Mouse (Mus musculus) MN1 (cell line): ENCODE measurements around the gene Srgap3.
"Not testable (repeated sequence)": the region's sequence is repeated elsewhere in the genome, so short reads cannot be mapped to it uniquely, and the experiment has no call there.

Source experiments
- DNase-seq: peaks from one replicate; pipeline ENCODE4 v3.0.0-alpha.2; 2016; ENCODE audit warnings: low spot score

Srgap3 gene

GRCm38 (mm10) chr6:112861351-112862297 is 85.4 kb downstream of the Srgap3 start:
- DNase-seq = no peak

DNA sequence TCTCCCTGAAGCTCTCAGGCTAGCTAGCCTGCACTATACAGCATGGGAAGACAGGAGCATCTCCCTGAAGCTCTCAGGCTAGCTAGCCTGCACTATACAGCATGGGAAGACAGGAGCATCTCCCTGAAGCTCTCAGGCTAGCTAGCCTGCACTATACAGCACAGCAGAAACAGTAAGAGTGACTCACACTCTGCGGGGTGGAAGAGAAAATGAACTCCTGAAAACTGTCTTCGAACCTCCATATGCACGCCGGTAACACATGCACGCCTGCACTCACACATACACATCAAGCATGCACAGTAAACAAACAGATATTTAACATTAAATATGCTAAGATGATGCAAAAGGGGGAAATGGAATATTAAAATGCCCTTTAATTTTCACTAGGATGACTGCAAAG is 86.8 kb downstream of the Srgap3 start:
- DNase-seq = not testable (repeated sequence)

GRCm38 (mm10) chr6:112857057-112857456 is 90.0 kb downstream of the Srgap3 start:
- no peak for DNase-seq

DNA sequence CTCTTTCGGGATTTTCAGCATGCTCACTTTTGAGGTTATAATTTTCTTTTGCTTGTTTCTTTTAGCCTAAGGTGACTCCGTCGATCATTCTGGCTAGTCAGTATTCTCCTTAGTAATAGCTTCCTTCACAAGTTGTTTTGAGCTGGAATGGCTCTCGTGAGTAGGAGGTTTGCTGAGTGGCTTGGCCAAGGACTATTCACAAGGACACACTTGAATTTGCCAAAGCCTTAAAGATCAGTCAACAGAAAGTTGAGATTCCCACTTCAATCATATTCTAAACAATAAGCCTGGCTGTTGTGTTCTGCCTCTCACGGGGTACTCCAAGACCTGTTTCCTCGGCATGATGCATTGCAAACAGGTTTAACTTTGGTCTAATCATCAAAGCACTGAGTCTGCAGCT is 91.9 kb downstream of the Srgap3 start:
- no peak for DNase-seq

GRCm38 (mm10) chr6:112852261-112853235 is 94.5 kb downstream of the Srgap3 start:
- DNase-seq = no peak

- DNase-seq = peak; percentile 40
These were observed 96.3 kb downstream of the Srgap3 start for GRCm38 (mm10) chr6:112850745-112851144.

- no peak for DNase-seq
These were observed 98.4 kb downstream of the Srgap3 start for GRCm38 (mm10) chr6:112848629-112849180.

DNA sequence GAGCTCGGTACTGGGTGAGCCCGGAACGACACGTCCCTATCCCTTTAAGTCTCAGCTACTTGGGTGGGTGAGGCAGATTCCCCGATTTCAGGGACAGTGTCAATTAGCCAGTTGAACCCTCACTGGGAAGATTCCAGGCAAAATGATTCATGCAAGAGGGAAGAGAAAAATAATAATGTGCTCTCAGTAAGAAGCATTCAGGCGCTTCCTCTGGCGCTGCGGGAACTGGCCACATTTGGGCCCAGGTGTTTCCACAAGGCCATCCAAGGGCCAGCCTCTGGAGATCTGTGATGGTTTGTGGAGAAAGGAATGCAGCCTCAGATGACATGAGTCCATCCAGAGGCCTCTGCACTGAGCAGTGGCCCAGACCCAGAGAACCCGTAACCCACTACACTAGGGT is 100.2 kb downstream of the Srgap3 start:
- DNase-seq = no peak

GRCm38 (mm10) chr6:112842426-112842825 is 104.6 kb downstream of the Srgap3 start:
- no peak for DNase-seq

DNA sequence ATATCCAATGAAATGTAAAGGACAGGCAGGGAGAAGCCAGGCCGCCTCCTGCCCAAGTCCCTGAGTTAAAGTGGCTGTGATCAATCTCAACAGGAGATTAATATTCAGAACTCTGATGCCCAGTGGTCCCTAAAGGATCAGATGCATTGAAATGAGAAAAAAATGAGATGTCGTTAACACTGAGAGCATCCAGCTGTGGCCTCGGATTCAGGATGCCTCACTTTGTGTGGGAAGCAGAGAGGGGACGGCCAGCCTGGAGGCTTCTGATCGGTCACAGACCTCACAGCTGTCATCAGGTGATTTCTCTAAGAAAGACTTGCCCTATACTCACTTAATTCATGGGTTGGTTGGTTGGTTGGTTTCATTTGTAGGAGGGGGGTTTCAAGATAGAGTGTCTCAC is 106.7 kb downstream of the Srgap3 start:
- DNase-seq = no peak

DNA sequence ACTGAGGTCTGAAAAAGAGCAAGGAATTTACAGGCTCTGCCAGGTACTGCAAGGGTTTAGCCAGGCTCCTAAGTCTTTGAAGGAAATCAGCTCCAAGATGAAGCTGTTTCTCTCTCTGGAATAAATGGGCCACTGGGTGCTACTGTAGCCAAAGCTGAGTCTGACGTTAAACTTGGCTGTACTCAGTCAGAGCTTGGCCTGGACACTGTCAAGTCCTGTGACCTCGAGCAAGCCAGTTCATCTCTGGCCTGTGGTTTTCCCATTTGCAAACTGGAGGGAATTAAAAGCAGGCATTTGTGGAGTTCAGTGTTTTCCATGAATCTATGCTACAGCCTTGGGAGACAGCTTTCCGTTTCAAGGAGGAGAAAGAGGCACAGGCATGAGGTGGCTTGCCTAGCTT is 107.7 kb downstream of the Srgap3 start:
- DNase-seq = peak; percentile 20

- DNase-seq = peak; percentile 63
These were observed 108.2 kb downstream of the Srgap3 start for GRCm38 (mm10) chr6:112838879-112839278.

- no peak for DNase-seq
These were observed 110.4 kb downstream of the Srgap3 start for GRCm38 (mm10) chr6:112836712-112837111.

DNA sequence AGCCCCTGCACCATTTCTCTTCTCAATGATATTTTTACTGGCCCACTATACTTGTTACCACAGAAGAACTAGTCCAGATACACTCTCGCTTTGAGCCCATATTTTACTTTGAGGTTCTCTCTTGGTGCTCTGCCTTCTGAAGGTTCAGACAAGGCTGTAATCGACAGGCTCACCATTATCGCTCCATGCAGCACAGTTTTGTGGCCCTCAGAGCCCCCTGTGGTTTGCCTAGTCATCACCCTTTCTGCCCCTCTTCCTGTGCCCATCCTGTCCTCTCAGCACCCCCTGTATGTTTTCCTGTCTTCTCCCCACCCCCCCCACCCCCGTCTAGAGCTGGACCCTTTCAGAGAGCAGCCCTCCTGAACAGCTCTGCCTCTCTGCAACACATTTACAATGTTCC is 111.7 kb downstream of the Srgap3 start:
- DNase-seq = no peak

DNA sequence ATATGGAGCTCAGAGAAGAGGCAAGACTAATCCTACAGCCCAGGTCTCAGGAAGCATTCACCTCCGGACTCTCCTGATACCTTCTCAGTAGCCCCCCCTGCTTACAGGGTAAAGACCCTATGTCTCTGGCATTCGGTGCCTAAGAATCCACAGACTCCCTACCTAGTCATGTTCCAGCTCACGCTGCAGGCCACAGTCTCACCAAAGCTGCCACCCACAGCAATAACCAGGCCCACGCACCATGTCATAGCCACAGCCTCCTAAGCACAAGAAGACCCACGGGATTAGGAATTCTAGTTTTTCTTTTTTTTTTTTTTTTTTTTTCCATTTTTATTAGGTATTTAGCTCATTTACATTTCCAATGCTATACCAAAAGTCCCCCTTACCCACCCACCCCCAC is 112.6 kb downstream of the Srgap3 start:
- DNase-seq = no peak

- peak; percentile 15 for DNase-seq
These were observed 113.3 kb downstream of the Srgap3 start for GRCm38 (mm10) chr6:112833763-112834162.

DNA sequence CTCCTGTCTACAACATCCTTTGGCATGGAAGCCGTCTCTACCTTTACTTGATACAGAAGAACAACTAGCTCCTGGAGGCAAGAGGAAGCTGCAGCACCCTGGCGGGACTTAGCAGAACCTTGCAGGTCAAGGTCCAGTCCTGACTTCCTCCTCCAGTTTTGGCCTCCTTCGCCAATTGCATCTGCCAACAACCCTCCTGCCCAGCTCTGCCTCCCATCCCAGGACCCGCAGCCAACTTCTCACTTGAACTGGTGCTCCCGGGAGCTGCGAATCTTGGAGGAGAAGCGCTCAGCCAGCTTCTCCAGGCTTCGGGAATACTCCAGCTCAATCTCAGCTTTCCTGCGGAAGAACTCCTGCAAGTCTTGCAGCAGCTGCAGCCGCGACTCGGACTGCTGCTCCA is 117.9 kb downstream of the Srgap3 start:
- no peak for DNase-seq

DNA sequence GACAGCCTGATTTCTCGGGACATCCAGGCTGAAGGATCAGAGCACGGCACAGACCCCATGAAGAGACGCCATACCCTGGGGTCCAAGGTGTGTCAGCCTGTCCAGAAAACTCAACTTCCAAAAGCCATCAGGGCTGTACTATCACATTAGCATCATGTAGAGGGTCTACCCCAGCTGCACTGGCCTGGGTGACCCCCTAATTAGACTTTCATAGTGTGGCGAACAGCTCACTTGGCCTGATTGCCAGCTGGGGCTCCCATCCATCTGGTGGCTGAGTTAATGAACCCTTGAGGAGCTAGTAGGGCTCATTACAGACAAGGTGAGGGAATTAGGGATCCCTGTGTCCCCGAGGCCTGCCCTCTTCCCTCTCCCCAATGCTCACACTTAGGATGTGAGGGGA is 118.6 kb downstream of the Srgap3 start:
- DNase-seq = no peak

- no peak for DNase-seq
These were observed 121.4 kb downstream of the Srgap3 start for GRCm38 (mm10) chr6:112825657-112826056.

DNA sequence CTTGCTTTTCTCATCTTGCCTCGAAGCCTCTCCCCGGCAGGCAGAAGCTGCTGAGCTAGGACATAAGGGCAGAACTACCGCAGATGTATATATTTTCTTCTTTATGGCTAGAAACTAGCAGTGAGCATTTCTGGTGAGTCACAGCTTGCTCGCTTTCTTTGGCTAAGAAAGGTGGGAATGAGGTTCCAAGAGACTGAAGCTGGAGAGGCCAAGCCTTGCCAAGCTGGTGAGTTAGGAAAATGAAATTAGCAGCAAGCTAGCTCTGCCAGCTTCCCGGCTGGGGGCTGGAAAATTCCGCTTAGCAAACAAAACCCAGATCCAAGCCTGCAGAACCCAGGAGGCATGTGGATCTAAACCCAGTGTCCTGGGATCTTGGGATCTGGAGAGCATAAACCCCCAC is 124.0 kb downstream of the Srgap3 start:
- DNase-seq = peak; percentile 57

GRCm38 (mm10) chr6:112820298-112820992 is 126.6 kb downstream of the Srgap3 start:
- DNase-seq = no peak
